7 mouse cellular contexts compared by ENCODE assay signal in genomic region chr8:20008106-20008505, GRCm38 (mm10).
DNase-seq lines count a peak whose midpoint lies in the region.
"Not testable (repeated sequence)": the region's sequence is repeated elsewhere in the genome, so short reads cannot be mapped to it uniquely, and the experiment has no call there.

No protein-coding gene starts in this region.

- intact Hi-C loops in left cerebral cortex, postnatal 10 days (cut with DNase I) = not testable (repeated sequence)

- peak; percentile 2 for DNase-seq in adrenal gland, postnatal 25 days
- DNase-seq in cerebellum, postnatal 4 days (ENCODE audit: low spot score in 2 of 2) = peak; percentile 26 to 44
- DNase-seq in heart, adult 11 months = peak; percentile 95
- peak; percentile 18 to 21 for DNase-seq in kidney, postnatal 4 days
- DNase-seq in left cerebral cortex, postnatal 10 days (ENCODE audit: extremely low spot score in 1 of 2, low spot score in 2 of 2) = peak; percentile 18 to 44
- peak; percentile 7 for DNase-seq in right cerebral cortex, postnatal 14 days
- DNase-seq in thymus, postnatal 10 days (ENCODE audit: low spot score in 2 of 2) = peak; percentile 23

Comparison
In these comparisons a context has a peak if more than half of its experiments do, and no peak if none do; other contexts are left out.
1. Peak in every context shown above with its lines: DNase-seq.
2. DNase-seq: peak in every context shown above with its lines; median percentile 95 in heart, adult 11 months; 35 in cerebellum, postnatal 4 days; 31 in left cerebral cortex, postnatal 10 days; 23 in thymus, postnatal 10 days; 20 in kidney, postnatal 4 days; 7 in right cerebral cortex, postnatal 14 days; 2 in adrenal gland, postnatal 25 days.